Mouse (Mus musculus) megakaryocyte, embryonic 14.5 days (primary cell): ENCODE measurements at regions not wholly inside any gene's neighbourhood (a gene's known extent, or its start where the extent isn't known, plus 50 kb on each side); places are given as distances from the start of the nearest gene placed in this dataset.
"Not testable (repeated sequence)": the region's sequence is repeated elsewhere in the genome, so short reads cannot be mapped to it uniquely, and the experiment has no call there.

ENCODE experiments used
- H3K27me3 ChIP-seq: replicated peaks from 2 replicates; pipeline ENCODE3; 2012; ENCODE audit warnings: inconsistent platforms
- H3K36me3 ChIP-seq: replicated peaks from 2 replicates; pipeline ENCODE3; 2012; ENCODE audit warnings: low read length, inconsistent platforms, mixed read lengths
- H3K4me1 ChIP-seq: 2 replicates; pipeline ENCODE4 v1.6.1; 2012; ENCODE audit warnings: inconsistent platforms
- H3K4me3 ChIP-seq: replicated peaks from 2 replicates; pipeline ENCODE3; 2012; ENCODE audit warnings: moderate library complexity, mild to moderate bottlenecking, inconsistent platforms
- H3K9me3 ChIP-seq: 2 replicates; pipeline ENCODE4 v1.6.1; 2012; ENCODE audit warnings: inconsistent platforms
- FLI1 ChIP-seq: IDR thresholded peaks from 2 replicates; pipeline ENCODE4 v1.6.1; 2012; ENCODE audit warnings: low read length, inconsistent platforms, mixed read lengths
- GATA1 ChIP-seq: IDR thresholded peaks from 3 replicates; pipeline ENCODE4 v1.6.1; 2012; ENCODE audit warnings: mixed read lengths, low read length, inconsistent platforms, borderline replicate concordance

- Histone ChIP-seq H3K36me3 (no peaks in the 10 kb centered on the region), H3K4me1 (no peaks in the 10 kb centered on the region; the same call in 1 of the 2 replicates)
- no peak for TF ChIP-seq FLI1
- no peak for TF ChIP-seq GATA1
Measured at GRCm38 (mm10) chr6:109173015-109173414, 344.6 kb downstream of the Edem1 start.

GRCm38 (mm10) chr6:109176876-109177275 lies 348.4 kb downstream of the Edem1 start:
- TF ChIP-seq FLI1 (no peak), GATA1 (no peak)

More at GRCm38 (mm10) chr6:109173015-109173414, 344.6 kb downstream of the Edem1 start:
- no peaks in the 10 kb centered on the region for H3K27me3 ChIP-seq
- no peak overlapping the region for H3K4me3 ChIP-seq
- no peaks in the 10 kb centered on the region for H3K9me3 ChIP-seq

DNA sequence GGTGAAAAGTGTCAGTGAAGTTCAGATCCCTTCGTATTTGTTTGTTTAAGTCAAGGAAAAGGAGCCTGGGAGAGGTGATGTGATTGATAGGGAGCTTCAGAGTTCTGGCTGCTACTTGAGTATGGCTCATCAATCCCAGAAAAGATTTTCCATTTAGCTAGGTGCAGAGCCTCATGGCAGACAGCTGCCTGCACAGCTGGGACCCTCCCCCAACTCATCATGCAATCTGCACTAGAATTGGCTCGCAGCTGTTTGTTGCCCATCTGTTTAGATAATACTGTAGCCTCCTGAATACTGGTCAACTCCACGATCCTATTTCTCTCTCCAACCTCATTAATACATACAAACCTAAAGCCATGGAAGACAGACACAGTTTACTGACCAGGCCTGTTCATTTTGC lies 354.4 kb downstream of the Edem1 start:
- H3K4me3 ChIP-seq = no peak overlapping the region
- H3K27me3 ChIP-seq = no peaks in the 10 kb centered on the region
- no peaks in the 10 kb centered on the region for H3K4me1 ChIP-seq
- TF ChIP-seq GATA1 (no peak), FLI1 (no peak)
- H3K36me3 ChIP-seq = no peaks in the 10 kb centered on the region
- H3K9me3 ChIP-seq = no peaks in the 10 kb centered on the region

More at GRCm38 (mm10) chr6:109176876-109177275, 348.4 kb downstream of the Edem1 start:
- Histone ChIP-seq H3K4me1 (no peaks in the 10 kb centered on the region; the same call in 1 of the 2 replicates), H3K36me3 (no peaks in the 10 kb centered on the region), H3K27me3 (no peaks in the 10 kb centered on the region), H3K9me3 (no peaks in the 10 kb centered on the region), H3K4me3 (no peak overlapping the region)

DNA sequence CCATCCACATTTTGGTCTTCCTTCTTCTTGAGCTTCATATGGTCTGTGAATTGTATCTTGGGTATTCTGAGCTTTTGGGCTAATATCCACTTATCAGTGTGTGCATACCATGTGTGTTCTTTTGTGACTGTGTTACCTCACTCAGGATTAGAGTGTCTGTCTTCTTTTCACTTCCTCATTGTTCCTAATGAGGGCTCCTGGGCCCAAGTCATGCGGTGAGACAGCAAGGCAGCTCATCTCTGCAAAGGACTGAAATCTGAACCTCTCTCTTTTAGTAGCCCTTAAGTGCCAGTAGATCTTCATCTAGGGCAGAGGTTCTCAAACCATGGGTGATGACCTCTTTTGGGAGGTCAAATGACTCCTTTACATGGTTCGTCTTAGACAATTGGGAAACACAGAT lies 364.6 kb downstream of the Edem1 start:
- H3K4me3 ChIP-seq, H3K27me3 ChIP-seq, H3K9me3 ChIP-seq, H3K36me3 ChIP-seq, H3K4me1 ChIP-seq: not testable (repeated sequence)

GRCm38 (mm10) chr6:109193603-109194002 lies 365.2 kb downstream of the Edem1 start:
- H3K4me1 ChIP-seq = no peaks in the 10 kb centered on the region
- no peaks in the 10 kb centered on the region for H3K27me3 ChIP-seq
- no peaks in the 10 kb centered on the region for H3K36me3 ChIP-seq
- TF ChIP-seq GATA1 (no peak), FLI1 (no peak)
- no peak overlapping the region for H3K4me3 ChIP-seq
- no peaks in the 10 kb centered on the region for H3K9me3 ChIP-seq

DNA sequence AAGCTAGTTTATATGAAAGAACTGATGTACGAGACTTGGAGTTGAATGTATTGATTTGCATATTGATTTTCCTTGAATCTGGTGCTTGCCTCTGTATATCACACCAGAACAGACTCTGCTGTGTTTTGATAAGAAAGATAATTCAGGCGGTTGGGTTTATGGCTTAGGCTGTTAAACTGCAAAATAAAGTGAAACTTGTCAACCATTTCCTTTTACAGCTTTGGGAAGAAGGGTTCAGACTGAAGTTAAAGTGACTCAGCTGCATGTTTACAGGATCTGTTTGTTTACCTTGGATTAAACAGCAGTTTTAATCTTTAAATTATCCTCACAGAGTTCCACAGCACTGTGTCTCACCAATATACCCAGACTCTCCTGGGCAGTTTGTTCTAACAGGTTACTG lies 381.3 kb downstream of the Edem1 start:
- no peak for TF ChIP-seq FLI1
- no peak for TF ChIP-seq GATA1
- no peaks in the 10 kb centered on the region for H3K9me3 ChIP-seq
- H3K4me3 ChIP-seq = no peak overlapping the region
- no peaks in the 10 kb centered on the region for H3K36me3 ChIP-seq
- H3K27me3 ChIP-seq = no peaks in the 10 kb centered on the region
- no peaks in the 10 kb centered on the region for H3K4me1 ChIP-seq

GRCm38 (mm10) chr6:109230391-109230790 lies 401.9 kb downstream of the Edem1 start:
- TF ChIP-seq FLI1 = no peak
- TF ChIP-seq GATA1 = no peak
- H3K27me3 ChIP-seq = no peaks in the 10 kb centered on the region

GRCm38 (mm10) chr6:109233426-109233825 lies 405.0 kb downstream of the Edem1 start:
- no peaks in the 10 kb centered on the region for H3K36me3 ChIP-seq
- TF ChIP-seq FLI1 = no peak
- TF ChIP-seq GATA1 = no peak
- no peaks in the 10 kb centered on the region for H3K9me3 ChIP-seq
- no peaks in the 10 kb centered on the region for H3K27me3 ChIP-seq
- H3K4me1 ChIP-seq = no peaks in the 10 kb centered on the region
- H3K4me3 ChIP-seq = no peak overlapping the region

More at GRCm38 (mm10) chr6:109230391-109230790, 401.9 kb downstream of the Edem1 start:
- Histone ChIP-seq H3K4me1 (no peaks in the 10 kb centered on the region), H3K4me3 (no peak overlapping the region), H3K36me3 (no peaks in the 10 kb centered on the region), H3K9me3 (peaks cover 4% of the 10 kb centered on the region)

DNA sequence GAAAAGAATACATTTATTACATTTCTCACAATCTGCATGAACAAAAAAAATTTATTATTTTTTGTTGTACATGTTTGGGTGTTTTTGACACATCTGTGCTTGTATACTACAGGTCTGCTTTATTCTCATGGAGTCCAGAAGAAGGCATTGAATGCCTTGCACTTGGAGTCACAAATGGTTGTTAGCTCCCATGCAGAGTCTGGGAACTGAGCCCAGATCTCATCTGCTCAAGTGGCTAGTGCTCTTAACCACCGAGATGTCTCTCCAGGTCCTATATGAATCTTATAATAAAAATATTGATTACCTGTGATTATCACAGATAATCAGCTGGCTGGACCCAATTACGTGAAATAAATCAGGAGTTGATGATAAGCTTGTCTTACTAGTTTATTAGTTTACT lies 417.2 kb downstream of the Edem1 start:
- H3K36me3 ChIP-seq = no peaks in the 10 kb centered on the region
- H3K9me3 ChIP-seq = peaks cover 8% of the 10 kb centered on the region
- H3K4me3 ChIP-seq = no peak overlapping the region
- H3K4me1 ChIP-seq = no peaks in the 10 kb centered on the region
- no peaks in the 10 kb centered on the region for H3K27me3 ChIP-seq
- no peak for TF ChIP-seq FLI1
- no peak for TF ChIP-seq GATA1

GRCm38 (mm10) chr6:109246510-109246909 lies 418.1 kb downstream of the Edem1 start:
- H3K9me3 ChIP-seq = not testable (repeated sequence)

More at GRCm38 (mm10) chr6:109246510-109246909, 418.1 kb downstream of the Edem1 start:
- H3K4me1 ChIP-seq, H3K36me3 ChIP-seq, H3K27me3 ChIP-seq, H3K4me3 ChIP-seq: not testable (repeated sequence)
